Mouse (Mus musculus) mouse embryonic stem cell (cell line): ENCODE results near the gene Hoxb2.

Experiments used
- in situ Hi-C, 2 experiments: fragments of 300-500 bp; cut with MboI; formaldehyde crosslinking; loops; 1 replicate in 1 of 2; 3 replicates in 1 of 2; pipeline ENCODE4 v1.14.3; 2019 to 2020; ENCODE audit warnings: low sequenced_read_pairs in 2 of 2, low pct_unique_long_range_greater_than_20kb in 1 of 2, mixed read lengths in 1 of 2; ENCODE audit not compliant: unreplicated experiment in 1 of 2

Gene Hoxb2

DNA sequence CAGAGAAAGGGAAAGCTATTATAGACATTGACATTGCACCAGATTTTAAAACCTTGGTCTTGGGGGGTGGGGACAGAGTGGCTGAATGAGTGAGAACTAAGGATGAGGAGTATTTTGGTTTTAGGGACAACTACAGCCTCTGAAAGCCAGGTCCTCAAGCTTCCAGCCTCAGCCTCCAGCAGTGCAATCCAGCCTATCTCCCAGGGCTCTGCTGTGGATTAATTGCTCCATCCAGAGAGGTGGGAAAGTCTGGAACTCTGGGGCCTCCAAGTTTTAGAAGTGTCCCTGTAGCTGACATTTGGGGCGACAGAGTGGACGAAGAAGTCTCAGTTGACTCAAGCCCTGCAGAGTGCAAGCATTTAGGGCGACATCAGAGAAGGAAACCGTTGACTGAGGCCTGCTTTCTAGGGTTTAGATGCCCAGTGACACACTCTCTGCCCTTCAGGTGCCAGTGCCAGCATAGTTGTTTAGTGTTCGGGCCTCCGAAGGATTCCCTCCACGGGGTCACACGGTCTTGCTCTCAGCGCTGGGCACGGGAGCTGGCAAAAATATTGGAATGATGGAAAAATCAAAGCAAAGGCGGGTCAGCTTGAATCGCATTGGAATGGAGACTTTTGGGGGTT lies 36.4 kb upstream of the Hoxb2 start:
- in situ Hi-C loops, result loop anchor here (25.0 kb wide), 1 partner anchor 548 kb away; no protein-coding TSS in a partner anchor

DNA sequence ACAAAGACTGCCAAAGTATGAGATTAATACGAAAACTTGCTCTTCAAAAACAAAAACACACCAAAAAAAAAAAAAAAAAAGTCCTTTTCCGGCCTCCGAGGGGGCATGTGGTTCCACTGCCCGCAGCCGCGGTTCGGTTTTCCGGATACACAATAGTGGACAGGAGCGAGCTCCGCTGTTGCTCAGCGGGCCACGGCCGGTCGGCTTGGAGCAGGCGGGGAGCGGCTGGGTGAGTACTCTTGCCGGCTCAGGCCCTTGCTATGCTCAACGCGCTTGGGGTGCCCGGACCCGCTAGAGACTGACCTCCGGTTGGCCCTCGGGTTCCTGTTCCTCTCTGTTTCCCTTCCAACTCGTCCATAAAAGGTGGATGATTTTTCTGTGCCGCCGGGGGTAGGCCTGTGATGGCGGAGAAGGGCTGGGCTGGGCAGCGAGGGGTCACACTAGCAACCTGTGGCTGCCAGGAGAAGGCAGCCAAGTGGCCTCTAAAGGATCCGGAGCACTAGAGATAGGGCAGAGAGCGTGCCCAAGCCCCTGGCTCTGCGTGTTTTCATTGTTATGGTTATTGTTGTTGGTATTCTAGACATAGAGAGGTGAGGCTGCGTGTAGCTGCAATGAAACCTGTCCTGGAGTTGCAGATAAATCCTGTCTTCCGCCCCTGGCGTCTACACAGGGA lies 35.5 kb upstream of the Hoxb2 start:
- in situ Hi-C loops, result loop anchor here (25.0 kb wide), 1 partner anchor 547 kb away; no protein-coding TSS in a partner anchor

GRCm38 (mm10) chr11:96315344-96315681 lies 35.0 kb upstream of the Hoxb2 start:
- in situ Hi-C loops, result loop anchor here (25.0 kb wide), 1 partner anchor 547 kb away; no protein-coding TSS in a partner anchor

DNA sequence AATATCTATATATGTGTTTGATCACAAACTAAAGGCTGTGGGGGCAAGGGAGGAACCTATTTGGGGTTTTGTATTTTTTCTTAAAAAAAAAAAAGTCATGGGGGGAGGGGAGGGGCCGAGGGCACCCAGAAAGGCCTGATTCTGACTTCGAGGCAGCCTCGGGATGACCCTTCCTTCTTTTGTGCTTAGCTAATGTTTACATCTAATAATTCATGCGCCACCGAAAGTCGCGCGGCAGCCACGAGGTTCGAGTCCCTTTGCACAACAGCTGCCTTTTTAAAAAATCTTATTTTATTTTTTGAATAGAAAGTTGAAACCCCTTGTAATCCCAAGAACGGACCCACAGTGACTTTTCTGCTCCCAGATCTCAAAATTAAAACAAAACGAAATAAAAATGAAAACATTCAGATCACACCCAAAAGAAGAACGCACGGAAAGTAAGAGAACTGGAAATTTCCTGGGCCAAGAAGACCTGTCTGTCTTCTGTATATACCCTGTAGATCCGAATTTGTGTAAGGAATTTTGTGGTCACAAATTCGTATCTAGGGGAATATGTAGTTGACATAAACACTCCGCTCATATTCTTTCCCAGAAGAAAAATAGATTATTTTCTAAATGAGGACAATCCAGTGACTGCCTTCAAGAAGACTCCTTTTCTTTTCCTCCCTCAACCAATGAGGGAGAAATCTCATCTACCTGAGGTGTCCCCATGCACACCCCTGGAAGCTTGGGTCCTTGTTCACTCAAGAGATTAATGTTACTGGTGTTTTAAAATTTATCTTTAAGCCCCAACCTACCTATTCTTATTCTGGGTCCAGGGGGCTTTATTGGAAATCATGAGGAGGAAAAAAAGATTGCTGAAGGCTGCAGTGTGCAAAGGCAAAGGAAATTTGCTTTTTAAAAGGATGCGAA lies 33.4 kb upstream of the Hoxb2 start:
- in situ Hi-C loops, result loop anchor here (25.0 kb wide), 1 partner anchor 545 kb away; no protein-coding TSS in a partner anchor

- in situ Hi-C loops, result loop anchor here (25.0 kb wide), 1 partner anchor 545 kb away; no protein-coding TSS in a partner anchor
These were observed 32.5 kb upstream of the Hoxb2 start, which contains the start of gene Hoxb4 for GRCm38 (mm10) chr11:96317608-96318367. TSS of gene Hoxb4 (plus strand) at chr11:96318267.

- in situ Hi-C loops, result loop anchor here (25.0 kb wide), 1 partner anchor 544 kb away; no protein-coding TSS in a partner anchor
These were observed 31.8 kb upstream of the Hoxb2 start for GRCm38 (mm10) chr11:96318368-96319070.

- in situ Hi-C loops, result loop anchor here (25.0 kb wide), 1 partner anchor 543 kb away; no protein-coding TSS in a partner anchor
These were observed 31.0 kb upstream of the Hoxb2 start for GRCm38 (mm10) chr11:96319071-96319902.

- in situ Hi-C loops, result loop anchor here (10.0 to 25.0 kb wide), 2 partner anchors 145 to 542 kb away; no protein-coding TSS in a partner anchor
These were observed 30.4 kb upstream of the Hoxb2 start for GRCm38 (mm10) chr11:96319910-96320309.

DNA sequence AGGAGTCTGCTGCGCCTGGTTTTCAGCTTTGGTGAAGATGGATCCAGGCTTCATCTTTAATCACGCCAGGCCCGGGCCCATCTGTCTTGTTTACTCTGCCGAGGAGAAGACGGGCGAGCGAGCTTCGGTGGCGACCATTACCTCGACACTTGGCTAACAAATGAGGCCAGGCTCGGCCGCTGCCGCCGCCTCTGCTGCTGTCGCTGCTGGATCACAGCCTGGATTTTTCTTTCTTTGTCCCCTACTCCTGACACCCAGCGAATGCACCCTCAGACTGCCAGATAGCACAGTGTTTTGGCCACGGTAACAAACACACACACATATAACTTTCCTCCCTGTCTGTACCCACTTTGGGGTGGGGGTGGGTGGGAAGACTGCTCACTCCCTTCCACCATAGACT lies 29.6 kb upstream of the Hoxb2 start:
- in situ Hi-C loops, result loop anchor here (10.0 to 25.0 kb wide), 2 partner anchors 146 to 542 kb away; no protein-coding TSS in a partner anchor

- in situ Hi-C loops, result loop anchor here (10.0 to 25.0 kb wide), 2 partner anchors 147 to 540 kb away; no protein-coding TSS in a partner anchor
These were observed 28.5 kb upstream of the Hoxb2 start for GRCm38 (mm10) chr11:96321846-96322245.

DNA sequence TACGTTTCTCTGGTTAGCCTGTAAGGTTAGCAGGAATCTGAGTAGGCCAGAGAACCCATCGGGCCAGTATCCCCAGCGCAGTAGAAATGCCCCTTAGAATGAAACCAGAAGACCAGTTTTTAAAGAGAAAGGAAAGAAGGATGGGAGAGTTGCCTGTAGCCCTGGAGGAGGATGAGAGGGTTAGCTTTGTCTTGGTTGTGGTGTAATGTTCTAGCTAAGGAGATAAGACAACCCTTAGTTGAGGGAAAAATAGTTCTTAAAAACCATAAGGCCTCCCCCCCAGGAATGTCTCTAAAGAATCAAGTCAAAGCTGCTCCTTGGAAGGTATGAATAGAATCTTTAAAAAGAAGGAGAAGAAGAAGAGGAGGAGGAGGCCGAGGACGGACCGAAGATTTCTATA lies 27.6 kb upstream of the Hoxb2 start:
- in situ Hi-C loops, result loop anchor here (10.0 to 25.0 kb wide), 2 partner anchors 148 to 540 kb away; no protein-coding TSS in a partner anchor

GRCm38 (mm10) chr11:96323154-96323553 lies 27.2 kb upstream of the Hoxb2 start, which contains the start of gene Hoxb3:
TSS of gene Hoxb3 (plus strand) at chr11:96323326.
- in situ Hi-C loops, result loop anchor here (10.0 to 25.0 kb wide), 2 partner anchors 148 to 539 kb away; no protein-coding TSS in a partner anchor

DNA sequence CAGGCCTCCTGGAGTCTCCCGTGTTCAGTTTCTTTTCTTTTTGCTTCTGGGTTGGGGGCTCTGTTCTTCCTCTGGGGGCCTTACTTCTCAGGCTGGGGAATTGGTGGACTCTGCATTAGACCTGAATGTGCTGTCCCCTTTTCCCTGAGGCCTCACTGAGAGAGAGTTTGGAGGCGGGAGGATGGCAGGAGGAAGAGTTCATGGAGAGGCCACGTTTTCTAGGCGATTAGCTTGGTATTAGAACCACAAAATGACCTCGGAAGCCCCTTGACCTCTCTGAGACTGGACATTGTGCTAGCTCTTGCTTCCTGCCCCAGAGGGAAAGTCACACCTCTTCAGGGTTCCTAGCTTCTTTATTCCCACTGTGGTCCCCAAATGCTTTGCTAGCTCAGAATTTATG lies 26.2 kb upstream of the Hoxb2 start:
- in situ Hi-C loops, result loop anchor here (10.0 to 25.0 kb wide), 2 partner anchors 149 to 538 kb away; no protein-coding TSS in a partner anchor

- in situ Hi-C loops, result loop anchor here (10.0 to 25.0 kb wide), 3 partner anchors 150 to 687 kb away; partner anchors contain the start of gene Sp6 (in 1 of the 2)
These were observed 25.4 kb upstream of the Hoxb2 start for GRCm38 (mm10) chr11:96324965-96325364.

DNA sequence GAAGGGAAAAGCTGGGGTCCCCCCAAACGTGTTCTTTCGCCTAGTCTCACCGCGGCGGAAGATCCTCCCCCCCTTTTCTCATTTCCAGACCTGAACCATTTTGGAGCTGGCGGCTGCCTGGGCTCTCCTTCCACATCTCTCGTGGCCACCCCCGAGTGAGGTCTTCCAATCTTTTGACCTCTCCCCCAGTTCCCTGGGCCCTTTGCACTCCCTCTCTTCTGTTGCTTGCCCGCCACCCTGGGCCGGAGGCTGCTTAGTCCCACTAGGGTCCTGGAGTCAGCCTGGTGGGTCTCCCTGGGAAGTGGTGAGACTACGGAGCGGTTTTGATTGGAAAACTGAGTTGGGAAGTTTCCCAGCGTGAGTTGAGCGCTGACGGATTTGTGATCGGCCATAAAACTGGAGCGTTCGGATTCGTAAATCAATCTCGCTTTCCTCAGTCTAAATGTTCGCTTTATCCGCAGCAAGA lies 24.5 kb upstream of the Hoxb2 start:
- in situ Hi-C loops, result loop anchor here in 1 of 2 experiments (10.0 to 25.0 kb wide), 2 partner anchors 151 to 687 kb away; partner anchors contain the start of gene Sp6

- in situ Hi-C loops, result loop anchor here in 1 of 2 experiments (10.0 to 25.0 kb wide), 2 partner anchors 152 to 686 kb away; partner anchors contain the start of gene Sp6
These were observed 23.6 kb upstream of the Hoxb2 start for GRCm38 (mm10) chr11:96326705-96327104.
